Mouse (Mus musculus) lung, adult 2 months (tissue): ENCODE measurements around the gene Mrm3.

ENCODE experiments used
- CTCF ChIP-seq: fragments of 200-500 bp; IDR thresholded peaks from 2 replicates; pipeline ENCODE4 v1.5.1; 2011; ENCODE audit warnings: mild to moderate bottlenecking, low read length, control low read depth; ENCODE audit not compliant: insufficient read depth
- POLR2A ChIP-seq: fragments of 200-500 bp; IDR thresholded peaks from 2 replicates; pipeline ENCODE4 v1.6.1; 2011; ENCODE audit warnings: low read depth, mild to moderate bottlenecking, control low read depth, low read length, borderline replicate concordance; ENCODE audit errors: extremely low read depth

DNA sequence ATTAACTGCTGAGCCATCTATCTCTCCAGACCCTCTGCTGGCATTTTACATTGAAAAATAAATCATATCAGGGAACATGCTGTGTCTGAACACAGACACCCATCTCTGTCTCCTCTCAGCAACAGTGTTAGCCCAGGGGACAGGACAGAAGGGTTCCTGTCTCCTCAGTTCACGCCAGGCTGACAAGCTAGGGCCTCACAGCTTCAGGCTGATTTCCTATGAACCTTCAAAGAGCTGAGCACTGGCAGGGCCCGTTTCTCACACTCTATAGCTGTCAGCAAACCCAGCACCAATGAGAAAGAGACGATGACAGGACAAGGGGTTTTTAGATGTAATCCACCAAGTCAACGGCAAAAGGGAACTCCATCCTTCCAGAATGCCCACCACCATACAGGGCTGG, 48.4 kb downstream of the Mrm3 start:
- TF ChIP-seq CTCF (no peak), POLR2A (no peak)
